Mouse (Mus musculus) MEL (cell line): ENCODE results near the gene Rpl7a.

Source experiments
- CHD1 ChIP-seq: IDR thresholded peaks from 2 replicates; pipeline ENCODE4 v1.6.1; 2012; ENCODE audit warnings: low read depth, mild to moderate bottlenecking, inconsistent platforms, low read length, improper control_type of control experiment
- CTCF ChIP-seq, 3 experiments: IDR thresholded peaks in 2 of 3; conservative IDR thresholded peaks in 1 of 3; 2 replicates each; pipeline ENCODE4 v1.5.1; 2011 to 2012; ENCODE audit warnings: low read length in 3 of 3, low read depth in 2 of 3, mild to moderate bottlenecking in 2 of 3, improper control_type of control experiment in 1 of 3, inconsistent platforms in 1 of 3, mixed read lengths in 1 of 3, moderate library complexity in 1 of 3; ENCODE audit not compliant: control insufficient read depth in 1 of 3, insufficient read depth in 1 of 3, poor library complexity in 1 of 3, severe bottlenecking in 1 of 3
- EP300 ChIP-seq, 2 experiments: IDR thresholded peaks; 2 replicates each; pipeline ENCODE4 v1.6.1; 2011; ENCODE audit warnings: improper control_type of control experiment in 2 of 2, low read length in 2 of 2, low read depth in 1 of 2, mild to moderate bottlenecking in 1 of 2
- HCFC1 ChIP-seq: IDR thresholded peaks from 2 replicates; pipeline ENCODE4 v1.6.1; 2012; ENCODE audit warnings: low read depth, mild to moderate bottlenecking, inconsistent platforms, low read length, improper control_type of control experiment, moderate library complexity
- POLR2A ChIP-seq, 2 experiments: IDR thresholded peaks; 2 replicates each; pipeline ENCODE4 v1.6.1; 2011 to 2012; ENCODE audit warnings: low read length in 2 of 2, mild to moderate bottlenecking in 2 of 2, control low read depth in 1 of 2, improper control_type of control experiment in 1 of 2, low read depth in 1 of 2, moderate library complexity in 1 of 2; ENCODE audit not compliant: control insufficient read depth in 1 of 2, insufficient read depth in 1 of 2, poor library complexity in 1 of 2
- SMC3 ChIP-seq: IDR thresholded peaks from 2 replicates; pipeline ENCODE4 v1.6.1; 2011; ENCODE audit warnings: low read depth, low read length, improper control_type of control experiment
- TAL1 ChIP-seq: IDR thresholded peaks from 2 replicates; pipeline ENCODE4 v1.6.1; 2012; ENCODE audit warnings: mild to moderate bottlenecking, inconsistent platforms, low read length, moderate library complexity, mixed read lengths
- UBTF ChIP-seq: IDR thresholded peaks from 2 replicates; pipeline ENCODE4 v1.6.1; 2012; ENCODE audit warnings: low read depth, mild to moderate bottlenecking, inconsistent platforms, low read length, improper control_type of control experiment, moderate library complexity, borderline replicate concordance; ENCODE audit not compliant: insufficient read depth
- USF1 ChIP-seq: IDR thresholded peaks from 2 replicates; pipeline ENCODE4 v1.6.1; 2014; ENCODE audit warnings: low read depth, mild to moderate bottlenecking, inconsistent platforms, low read length, improper control_type of control experiment, moderate library complexity
- ZNF384 ChIP-seq: IDR thresholded peaks from 2 replicates; pipeline ENCODE4 v1.6.1; 2012; ENCODE audit warnings: low read depth, mild to moderate bottlenecking, inconsistent platforms, low read length, improper control_type of control experiment

GRCm38 (mm10) chr2:26952866-26953265 lies 42.3 kb downstream of the Rpl7a start:
- TF ChIP-seq CTCF (IDR thresholded peaks at IDR 0.05 in 2 of 3, conservative IDR thresholded peaks at IDR 0.05 in 1 of 3; ENCODE audit: control insufficient read depth in 1 of 3, insufficient read depth in 1 of 3, low read depth in 2 of 3, low read length in 3 of 3, poor library complexity in 1 of 3, severe bottlenecking in 1 of 3) (no peak), POLR2A (IDR thresholded peaks at IDR 0.05; ENCODE audit: control insufficient read depth in 1 of 2, insufficient read depth in 1 of 2, low read depth in 1 of 2, low read length in 2 of 2, poor library complexity in 1 of 2) (no peak), HCFC1 (no peak), ZNF384 (no peak), USF1 (no peak), TAL1 (no peak), UBTF (no peak), EP300 (IDR thresholded peaks at IDR 0.05; ENCODE audit: low read depth in 1 of 2, low read length in 2 of 2) (no peak), SMC3 (no peak), CHD1 (no peak)
